18 mouse cellular contexts compared by ENCODE assay signal in the genomic region with DNA sequence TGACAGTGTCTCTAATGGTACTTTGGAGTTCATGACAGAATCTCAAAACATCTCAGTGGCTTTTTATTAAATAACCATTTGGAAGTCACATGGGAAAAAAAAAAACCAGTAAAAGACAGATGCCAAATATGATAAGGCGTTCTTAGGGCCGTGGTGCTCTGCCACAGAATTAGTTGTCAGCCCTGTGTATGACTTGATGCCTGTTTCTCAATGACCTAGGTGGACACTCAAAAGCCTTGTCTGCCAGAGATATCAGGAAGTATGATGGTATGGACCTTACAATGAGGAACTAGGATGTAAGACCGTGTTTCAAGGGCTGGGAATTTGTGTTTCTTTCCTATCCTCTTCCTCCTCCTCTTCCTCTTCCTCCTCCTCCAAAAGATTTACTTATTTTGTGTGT.
"Had no signal": no experiment of that assay in that cellular context is flagged by ENCODE, and none has a peak within 500 bp of the region (broad histone marks: within the 10 kb centered on the region; RNA-seq: fewer than 3 reads in every experiment).

No protein-coding gene starts in this region.

- H3K27me3 ChIP-seq: neural tube, embryonic 15.5 days had no signal

- H3K27ac ChIP-seq: midbrain, embryonic 10.5 days; neural tube, embryonic 13.5 days; neural tube, embryonic 15.5 days had no signal

- H3K4me1 ChIP-seq: midbrain, embryonic 10.5 days had no signal

- H3K4me3 ChIP-seq: midbrain, embryonic 10.5 days; myocyte; neural tube, embryonic 13.5 days; neural tube, embryonic 15.5 days had no signal

- ATAC-seq: midbrain, embryonic 16.5 days had no signal

- H3K36me3 ChIP-seq: neural tube, embryonic 13.5 days; neural tube, embryonic 15.5 days had no signal

- DNase-seq: lung, adult 18-20 months; lung, embryonic 14.5 days; lung, postnatal 10 days; lung, postnatal 4 days; midbrain, embryonic 14.5 days; retina, postnatal 1 day; right cerebral cortex, adult 18-20 months; right cerebral cortex, postnatal 25 days; right cerebral cortex, postnatal 4 days; spleen, adult 18-20 months; thymus, adult 18-20 months; thymus, postnatal 14 days; thymus, postnatal 36 days had no signal

- H3K9ac ChIP-seq: lung, embryonic 14.5 days; neural tube, embryonic 13.5 days; neural tube, embryonic 15.5 days had no signal
